Mouse (Mus musculus) midbrain, postnatal 0 days (tissue): ENCODE measurements at regions not wholly inside any gene's neighbourhood (a gene's known extent, or its start where the extent isn't known, plus 50 kb on each side); places are given as distances from the start of the nearest gene placed in this dataset.

Source experiments
- ATAC-seq: fragments of 200-750 bp; cut with Nextera tagmentation; 2 replicates; pipeline ENCODE4 v1.8.0; 2017; ENCODE audit warnings: moderate number of reproducible peaks, mild to moderate bottlenecking, moderate TSS enrichment, moderate library complexity; ENCODE audit not compliant: low FRiP score
- DNase-seq: peaks from one replicate; pipeline ENCODE4 v3.0.0-alpha.2; 2015; ENCODE audit warnings: low spot score
- H3K27ac ChIP-seq: fragments of 300-500 bp; sonication (generic); 2 replicates; pipeline ENCODE4 v1.5.1; 2014; ENCODE audit warnings: low read depth, mild to moderate bottlenecking, low read length, mixed read lengths
- H3K27me3 ChIP-seq: fragments of 300-500 bp; sonication (generic); 2 replicates; pipeline ENCODE4 v1.6.1; 2014; ENCODE audit warnings: low read length, control low read depth, mixed read lengths; ENCODE audit not compliant: insufficient read depth
- H3K36me3 ChIP-seq: fragments of 300-500 bp; sonication (generic); 2 replicates; pipeline ENCODE4 v1.6.1; 2014; ENCODE audit warnings: low read length, control low read depth, mixed read lengths; ENCODE audit not compliant: insufficient read depth
- H3K4me1 ChIP-seq: fragments of 300-500 bp; sonication (generic); 2 replicates; pipeline ENCODE4 v1.6.1; 2014; ENCODE audit warnings: mild to moderate bottlenecking, control low read depth, antibody characterized with exemption, low read length, mixed read lengths; ENCODE audit not compliant: insufficient read depth
- H3K4me2 ChIP-seq: fragments of 300-500 bp; sonication (generic); 2 replicates; pipeline ENCODE4 v1.6.1; 2014; ENCODE audit warnings: low read depth, mild to moderate bottlenecking, low read length, mixed read lengths; ENCODE audit not compliant: poor library complexity, severe bottlenecking
- H3K4me3 ChIP-seq: fragments of 300-500 bp; sonication (generic); 2 replicates; pipeline ENCODE4 v1.5.1; 2014; ENCODE audit warnings: low read depth, mild to moderate bottlenecking, low read length, moderate library complexity
- H3K9ac ChIP-seq: fragments of 300-500 bp; sonication (generic); replicated peaks from 2 replicates; pipeline ENCODE4 v1.6.1; 2014; ENCODE audit warnings: mild to moderate bottlenecking, low read length, moderate library complexity, mixed read lengths; ENCODE audit not compliant: poor library complexity, severe bottlenecking
- H3K9me3 ChIP-seq: fragments of 300-500 bp; sonication (generic); 2 replicates; pipeline ENCODE4 v1.6.1; 2016; ENCODE audit warnings: low read length, control low read depth
- CTCF ChIP-seq: IDR thresholded peaks from 2 replicates; pipeline ENCODE4 v1.5.1; 2016; ENCODE audit warnings: antibody characterized with exemption, mild to moderate bottlenecking
- WGBS: fragments of 180-500 bp; shearing (Covaris S2); extraction: QIAGEN DNeasy Blood & Tissue Kit; methylation state at CpG from one replicate; pipeline ENCODE4 v1.1.7; 2014; 5-methylcytosine and 5-hydroxymethylcytosine counted together

GRCm38 (mm10) chr4:98189894-98190293 is 193.2 kb downstream of the Tm2d1 start:
- Histone ChIP-seq H3K4me2 (no peak overlapping the region), H3K9ac (no peak overlapping the region), H3K36me3 (no peaks in the 10 kb centered on the region), H3K9me3 (no peaks in the 10 kb centered on the region), H3K27ac (no peak overlapping the region), H3K4me3 (no peak overlapping the region), H3K4me1 (no peaks in the 10 kb centered on the region), H3K27me3 (no peaks in the 10 kb centered on the region)
- DNase-seq (no peak), ATAC-seq (no peak)
- WGBS: 67% methylated on average over 1 of the region's 1 CpGs
- no peak for TF ChIP-seq CTCF

- no peaks in the 10 kb centered on the region for H3K36me3 ChIP-seq
- peak; percentile 33 for DNase-seq
- no peak for ATAC-seq
- H3K4me2 ChIP-seq: no peak overlapping the region
- H3K27me3 ChIP-seq: no peaks in the 10 kb centered on the region
- H3K9ac ChIP-seq: no peak overlapping the region
- no peak overlapping the region for H3K4me3 ChIP-seq
- no peak overlapping the region for H3K27ac ChIP-seq
- H3K4me1 ChIP-seq: no peaks in the 10 kb centered on the region
- no peaks in the 10 kb centered on the region for H3K9me3 ChIP-seq
- no peak for TF ChIP-seq CTCF
- WGBS: 85% methylated on average over 7 of the region's 7 CpGs
Measured at GRCm38 (mm10) chr4:98188944-98189343, 194.2 kb downstream of the Tm2d1 start.

- TF ChIP-seq CTCF: no peak
- Histone ChIP-seq H3K27me3 (no peaks in the 10 kb centered on the region), H3K36me3 (no peaks in the 10 kb centered on the region), H3K4me1 (no peaks in the 10 kb centered on the region), H3K4me3 (no peak overlapping the region), H3K9me3 (no peaks in the 10 kb centered on the region), H3K27ac (no peak overlapping the region), H3K9ac (no peak overlapping the region), H3K4me2 (no peak overlapping the region)
- no peak for ATAC-seq
- WGBS: 97% methylated on average over 2 of the region's 2 CpGs
- no peak for DNase-seq
Measured at GRCm38 (mm10) chr4:98187038-98187437, 196.1 kb downstream of the Tm2d1 start.

GRCm38 (mm10) chr4:98182053-98182355 is 201.1 kb downstream of the Tm2d1 start:
- DNase-seq: peak; percentile 63
- no peak for TF ChIP-seq CTCF
- Histone ChIP-seq H3K9ac (no peak overlapping the region), H3K4me2 (no peak overlapping the region), H3K4me3 (no peak overlapping the region), H3K4me1 (no peaks in the 10 kb centered on the region), H3K36me3 (no peaks in the 10 kb centered on the region), H3K9me3 (no peaks in the 10 kb centered on the region), H3K27me3 (no peaks in the 10 kb centered on the region), H3K27ac (no peak overlapping the region)
- ATAC-seq: no peak
- whole genome bisulfite sequencing: 42% methylated on average over 4 of the region's 4 CpGs

- Histone ChIP-seq H3K36me3 (no peaks in the 10 kb centered on the region), H3K27me3 (no peaks in the 10 kb centered on the region), H3K4me1 (no peaks in the 10 kb centered on the region), H3K4me3 (no peak overlapping the region), H3K4me2 (no peak overlapping the region), H3K27ac (no peak overlapping the region), H3K9ac (no peak overlapping the region), H3K9me3 (no peaks in the 10 kb centered on the region)
- DNase-seq: no peak
- TF ChIP-seq CTCF: no peak
- WGBS: 65% methylated on average over 12 of the region's 12 CpGs
- no peak for ATAC-seq
Measured at GRCm38 (mm10) chr4:98181185-98182052, 201.7 kb downstream of the Tm2d1 start.

- H3K9ac ChIP-seq: no peak overlapping the region
- ATAC-seq (no peak), DNase-seq (no peak)
- H3K27ac ChIP-seq: no peak overlapping the region
- H3K27me3 ChIP-seq: no peaks in the 10 kb centered on the region
- TF ChIP-seq CTCF: no peak
- no peak overlapping the region for H3K4me3 ChIP-seq
- 50% methylated on average over 10 of the region's 10 CpGs for WGBS
- 0 out of 2 replicates have a peak overlapping the region, but pooled peaks have one; percentile 12 for H3K4me2 ChIP-seq
- H3K36me3 ChIP-seq: no peaks in the 10 kb centered on the region
- H3K9me3 ChIP-seq: no peaks in the 10 kb centered on the region
- no peaks in the 10 kb centered on the region for H3K4me1 ChIP-seq
Measured at GRCm38 (mm10) chr4:98180336-98180735, 202.8 kb downstream of the Tm2d1 start.
